ENCODE assay signal across 8 mouse cellular contexts in genomic region chr3:34080900-34081662, GRCm38 (mm10). TPM values are rescaled to one million over a fixed set of nuclear protein-coding genes. Genes with fewer than 3 reads are reported as not detected.
DNase-seq lines count a peak whose midpoint lies in the region; ATAC-seq lines count a peak whose summit lies in the region.

Gene Dnajc19, minus strand, starts transcription at chr3:34081321.

- H3K9ac ChIP-seq in kidney, embryonic 15.5 days, result peak within 1 kb of the TSS; percentile 82

- peak within 1 kb of the TSS; percentile 94 for H3K27ac ChIP-seq in heart, embryonic 10.5 days
- peak within 1 kb of the TSS; percentile 81 for H3K27ac ChIP-seq in kidney, embryonic 15.5 days

- H3K4me3 ChIP-seq in heart, embryonic 10.5 days, result peak within 1 kb of the TSS; percentile 81
- peak within 1 kb of the TSS; percentile 81 for H3K4me3 ChIP-seq in kidney, embryonic 15.5 days (replicated peaks)

- peaks cover 13% of the 10 kb centered on the region; the same call in 1 of the 2 replicates for H3K36me3 ChIP-seq in heart, embryonic 10.5 days
- peaks cover 25% of the 10 kb centered on the region for H3K36me3 ChIP-seq in kidney, embryonic 15.5 days

- no peaks in the 10 kb centered on the region for H3K9me3 ChIP-seq in heart, embryonic 10.5 days
- no peaks in the 10 kb centered on the region for H3K9me3 ChIP-seq in kidney, embryonic 15.5 days (replicated peaks)

- DNase-seq in B cell, adult 2 months, result peak; percentile 83 to 84
- DNase-seq in brain, adult 2 months (ENCODE audit: low read depth, low spot score), result peak; percentile 98
- DNase-seq in heart, embryonic 10.5 days (ENCODE audit: low spot score), result peak; percentile 96
- DNase-seq in liver, result peak; percentile 91
- DNase-seq in spleen, postnatal 4 days (ENCODE audit: low spot score in 2 of 2), result peak; percentile 89 to 95

- H3K27me3 ChIP-seq in heart, embryonic 10.5 days (ENCODE audit: insufficient read depth, poor library complexity, severe bottlenecking), result no peaks in the 10 kb centered on the region
- no peaks in the 10 kb centered on the region for H3K27me3 ChIP-seq in kidney, embryonic 15.5 days

- H3K4me1 ChIP-seq in heart, embryonic 10.5 days, result peaks cover 15% of the 10 kb centered on the region; the same call in 1 of the 2 replicates
- peaks cover 16% of the 10 kb centered on the region for H3K4me1 ChIP-seq in kidney, embryonic 15.5 days

- ATAC-seq in erythroblast, adult 5-6 weeks (replicated peaks; ENCODE audit: low FRiP score, poor library complexity, severe bottlenecking), result peak; percentile 96
- peak; percentile 94 for ATAC-seq in kidney, embryonic 15.5 days (replicated peaks; ENCODE audit: low FRiP score)
- peak; percentile 94 for ATAC-seq in monocyte, adult 5-6 weeks (replicated peaks; ENCODE audit: insufficient number of reproducible peaks, low FRiP score, low TSS enrichment, poor library complexity, severe bottlenecking)

- 1% methylated on average over 50 of the region's 50 CpGs for WGBS in heart, embryonic 10.5 days
- WGBS in kidney, embryonic 15.5 days, result under 1% methylated on average over 50 of the region's 50 CpGs

- peak within 1 kb of the TSS; percentile 72 for H3K4me2 ChIP-seq in kidney, embryonic 15.5 days

RNA-seq across cellular contexts. Expression of gene Dnajc19, which starts in this region (rescaled TPM):
- 19.4 and 27.5 TPM in 2 replicates for total RNA-seq in erythroblast, adult 5-6 weeks (2015; ENCODE audit: low replicate concordance)
- total RNA-seq in erythroblast, adult 5-6 weeks (2017; ENCODE audit: low replicate concordance), result 22.7 and 36.1 TPM in 2 replicates
- polyA plus RNA-seq in heart, embryonic 10.5 days (2016; fragmentation: Nextera tagmentation; extraction: Ambion mirVana), result 162 and 167 TPM in 2 replicates
- polyA plus RNA-seq in kidney, embryonic 15.5 days (2015; fragmentation: Nextera tagmentation; extraction: Ambion mirVana), result 151 and 167 TPM in 2 replicates
- 61.8 to 160 TPM (median 77.5 TPM) in 3 replicates for total RNA-seq in monocyte, adult 5-6 weeks (2017)

Comparison
In these comparisons a context has a peak if more than half of its experiments do, and no peak if none do; other contexts are left out.
1. Peak in every context shown above with its lines: DNase-seq, ATAC-seq, H3K4me3 ChIP-seq and H3K27ac ChIP-seq.